Mouse (Mus musculus): Measurements from ENCODE around the gene Rprd2. TPM values are rescaled to one million over a fixed set of nuclear protein-coding genes. Genes with fewer than 3 reads are reported as not detected.
"Not testable (repeated sequence)": the region's sequence is repeated elsewhere in the genome, so short reads cannot be mapped to it uniquely, and the experiment has no call there.

Gene Rprd2
- polyA plus RNA-seq (2015; fragmentation: Nextera tagmentation; extraction: Ambion mirVana): 20.5 and 21.3 TPM in 2 replicates

- Histone ChIP-seq H3K9me3 (no peaks in the 10 kb centered on the region), H3K4me3 (peak within 1 kb of the TSS; percentile 87), H3K36me3 (no peaks in the 10 kb centered on the region), H3K9ac (peak within 1 kb of the TSS; percentile 97), H3K27me3 (no peaks in the 10 kb centered on the region), H3K27ac (peak within 1 kb of the TSS; percentile 100), H3K4me1 (peaks cover 9% of the 10 kb centered on the region), H3K4me2 (peak within 1 kb of the TSS; percentile 70)
- WGBS: under 1% methylated on average over 54 of the region's 60 CpGs
- peak; percentile 55 for ATAC-seq (ENCODE audit: borderline replicate concordance, extremely low read depth, low FRiP score, low TSS enrichment)
Measured at GRCm38 (mm10) chr3:95818571-95819288, at the start of gene Rprd2. Rprd2 (minus strand) TSS chr3:95818863.

DNA sequence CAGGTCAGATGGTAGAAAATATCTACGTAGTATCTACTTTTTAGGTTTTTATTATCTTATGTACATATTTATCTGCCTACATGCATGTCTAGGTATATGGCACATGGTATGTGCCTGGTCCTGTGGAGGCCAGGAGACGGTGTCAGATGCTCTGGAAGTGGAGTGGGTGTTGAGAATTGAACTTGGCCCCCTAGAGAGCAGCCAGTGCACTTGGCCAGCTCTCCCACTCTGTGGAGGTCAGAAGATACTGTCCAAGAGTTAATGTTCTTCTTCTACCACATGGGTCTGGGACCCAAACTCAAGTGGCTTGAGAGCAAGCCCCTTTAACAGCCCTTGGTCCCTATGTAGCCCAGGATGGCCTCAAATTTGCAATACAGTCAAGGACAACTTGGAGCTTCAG lies 48.7 kb upstream of the Rprd2 start:
- WGBS: 93% methylated on average over 2 of the region's 2 CpGs
- H3K27ac ChIP-seq: no peak overlapping the region
- no peak overlapping the region for H3K4me3 ChIP-seq
- no peaks in the 10 kb centered on the region for H3K9me3 ChIP-seq
- no peak for ATAC-seq (ENCODE audit: borderline replicate concordance, extremely low read depth, low FRiP score, low TSS enrichment)
- peaks cover 41% of the 10 kb centered on the region for H3K36me3 ChIP-seq
- H3K9ac ChIP-seq: no peak overlapping the region
- no peaks in the 10 kb centered on the region for H3K27me3 ChIP-seq
- no peak overlapping the region for H3K4me2 ChIP-seq
- peaks cover 5% of the 10 kb centered on the region for H3K4me1 ChIP-seq

DNA sequence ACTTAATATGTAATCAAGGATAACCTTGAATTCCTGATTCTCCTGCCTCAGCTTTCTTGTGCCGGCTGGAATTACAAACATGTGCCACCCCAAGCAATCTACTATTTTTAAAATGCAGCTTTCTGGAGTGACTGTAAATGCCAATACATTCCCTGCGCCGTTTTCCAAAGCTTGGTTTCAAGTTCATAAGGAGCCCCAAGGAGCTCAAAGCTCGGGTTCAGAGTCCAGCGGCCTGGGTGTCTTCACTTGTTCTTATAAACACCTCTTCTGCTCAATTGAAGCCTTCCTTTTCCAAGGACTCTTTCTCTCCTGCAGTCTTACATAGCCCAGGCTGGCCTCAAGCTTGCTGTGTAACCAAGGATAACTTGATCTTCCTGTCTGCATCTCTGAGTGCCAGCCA lies 47.4 kb upstream of the Rprd2 start:
- no peak overlapping the region for H3K9ac ChIP-seq
- H3K9me3 ChIP-seq: no peaks in the 10 kb centered on the region
- no peak overlapping the region for H3K4me3 ChIP-seq
- WGBS: 86% methylated on average over 5 of the region's 5 CpGs
- no peak overlapping the region for H3K4me2 ChIP-seq
- ATAC-seq (ENCODE audit: borderline replicate concordance, extremely low read depth, low FRiP score, low TSS enrichment): no peak
- H3K4me1 ChIP-seq: no peaks in the 10 kb centered on the region
- H3K27me3 ChIP-seq: no peaks in the 10 kb centered on the region
- H3K36me3 ChIP-seq: peaks cover 45% of the 10 kb centered on the region
- no peak overlapping the region for H3K27ac ChIP-seq

- Histone ChIP-seq H3K9me3 (no peaks in the 10 kb centered on the region), H3K9ac (no peak overlapping the region), H3K4me2 (no peak overlapping the region), H3K36me3 (peaks cover 45% of the 10 kb centered on the region), H3K27ac (no peak overlapping the region), H3K4me1 (no peaks in the 10 kb centered on the region), H3K27me3 (no peaks in the 10 kb centered on the region), H3K4me3 (no peak overlapping the region)
- no peak for ATAC-seq (ENCODE audit: borderline replicate concordance, extremely low read depth, low FRiP score, low TSS enrichment)
- WGBS: 87% methylated on average over 20 of the region's 20 CpGs
Measured at GRCm38 (mm10) chr3:95865571-95865970, 46.9 kb upstream of the Rprd2 start.

- H3K27me3 ChIP-seq: no peaks in the 10 kb centered on the region
- H3K9ac ChIP-seq: no peak overlapping the region
- no peak overlapping the region for H3K27ac ChIP-seq
- WGBS: 73% methylated on average over 5 of the region's 5 CpGs
- H3K4me3 ChIP-seq: no peak overlapping the region
- H3K4me1 ChIP-seq: no peaks in the 10 kb centered on the region
- no peaks in the 10 kb centered on the region for H3K9me3 ChIP-seq
- no peak overlapping the region for H3K4me2 ChIP-seq
- peaks cover 45% of the 10 kb centered on the region for H3K36me3 ChIP-seq
- ATAC-seq (ENCODE audit: borderline replicate concordance, extremely low read depth, low FRiP score, low TSS enrichment): no peak
Measured at GRCm38 (mm10) chr3:95865050-95865449, 46.4 kb upstream of the Rprd2 start.

- Histone ChIP-seq H3K4me1 (no peaks in the 10 kb centered on the region), H3K9ac (no peak overlapping the region), H3K27me3 (no peaks in the 10 kb centered on the region), H3K27ac (no peak overlapping the region), H3K4me2 (no peak overlapping the region), H3K4me3 (no peak overlapping the region), H3K9me3 (no peaks in the 10 kb centered on the region), H3K36me3 (peaks cover 36% of the 10 kb centered on the region)
- WGBS: 64% methylated on average over 7 of the region's 7 CpGs
- ATAC-seq (ENCODE audit: borderline replicate concordance, extremely low read depth, low FRiP score, low TSS enrichment): no peak
Measured at GRCm38 (mm10) chr3:95863578-95863977, 44.9 kb upstream of the Rprd2 start.

- no peak overlapping the region for H3K4me2 ChIP-seq
- no peak overlapping the region for H3K4me3 ChIP-seq
- no peaks in the 10 kb centered on the region for H3K4me1 ChIP-seq
- H3K9me3 ChIP-seq: no peaks in the 10 kb centered on the region
- WGBS: 37% methylated on average over 2 of the region's 2 CpGs
- H3K9ac ChIP-seq: no peak overlapping the region
- peaks cover 26% of the 10 kb centered on the region for H3K36me3 ChIP-seq
- ATAC-seq (ENCODE audit: borderline replicate concordance, extremely low read depth, low FRiP score, low TSS enrichment): peak; percentile 52; the same call in 1 of the 2 replicates
- H3K27ac ChIP-seq: no peak overlapping the region
- no peaks in the 10 kb centered on the region for H3K27me3 ChIP-seq
Measured at GRCm38 (mm10) chr3:95861796-95862195, 43.1 kb upstream of the Rprd2 start.

- Histone ChIP-seq H3K4me3 (no peak overlapping the region), H3K9ac (no peak overlapping the region), H3K27me3 (no peaks in the 10 kb centered on the region), H3K27ac (no peak overlapping the region), H3K4me2 (no peak overlapping the region), H3K9me3 (no peaks in the 10 kb centered on the region), H3K36me3 (peaks cover 26% of the 10 kb centered on the region), H3K4me1 (no peaks in the 10 kb centered on the region)
- 77% methylated on average over 10 of the region's 10 CpGs for WGBS
- ATAC-seq (ENCODE audit: borderline replicate concordance, extremely low read depth, low FRiP score, low TSS enrichment): no peak
Measured at GRCm38 (mm10) chr3:95861216-95861615, 42.6 kb upstream of the Rprd2 start.

DNA sequence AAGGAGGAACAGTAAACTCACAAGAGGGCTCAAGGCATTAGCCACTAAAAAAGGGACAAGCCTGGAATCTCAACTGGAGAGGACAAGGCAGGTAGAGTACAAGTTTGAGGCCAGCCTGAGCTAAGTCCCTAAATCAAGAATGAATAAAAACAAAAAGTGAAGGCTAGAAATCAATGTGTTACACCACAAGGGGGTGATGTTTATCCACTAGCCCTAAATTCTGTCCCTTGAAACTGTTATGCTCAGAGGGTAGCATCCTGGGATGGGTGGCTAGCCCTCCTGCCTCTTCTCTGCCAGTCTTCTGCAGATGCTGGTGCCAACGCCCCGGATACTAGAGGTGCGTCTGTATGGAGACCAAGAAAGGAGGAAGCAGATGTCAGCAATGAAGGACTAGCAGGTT lies 41.7 kb upstream of the Rprd2 start:
- Histone ChIP-seq H3K9ac (no peak overlapping the region), H3K4me3 (no peak overlapping the region), H3K36me3 (peaks cover 22% of the 10 kb centered on the region), H3K27me3 (no peaks in the 10 kb centered on the region), H3K9me3 (no peaks in the 10 kb centered on the region), H3K27ac (no peak overlapping the region), H3K4me1 (no peaks in the 10 kb centered on the region), H3K4me2 (no peak overlapping the region)
- ATAC-seq (ENCODE audit: borderline replicate concordance, extremely low read depth, low FRiP score, low TSS enrichment): no peak
- WGBS: 73% methylated on average over 3 of the region's 3 CpGs

- H3K27me3 ChIP-seq; H3K4me3 ChIP-seq; H3K9ac ChIP-seq; H3K9me3 ChIP-seq; H3K4me1 ChIP-seq; H3K27ac ChIP-seq; ATAC-seq (ENCODE audit: borderline replicate concordance, extremely low read depth, low FRiP score, low TSS enrichment); H3K4me2 ChIP-seq: not testable (repeated sequence)
- peaks cover 12% of the 10 kb centered on the region for H3K36me3 ChIP-seq
- WGBS: 82% methylated on average over 3 of the region's 3 CpGs
Measured at GRCm38 (mm10) chr3:95858278-95858677, 39.6 kb upstream of the Rprd2 start.

GRCm38 (mm10) chr3:95857050-95857449 lies 38.4 kb upstream of the Rprd2 start:
- H3K4me3 ChIP-seq; ATAC-seq (ENCODE audit: borderline replicate concordance, extremely low read depth, low FRiP score, low TSS enrichment); H3K4me1 ChIP-seq; H3K27me3 ChIP-seq; H3K4me2 ChIP-seq; H3K27ac ChIP-seq; H3K9me3 ChIP-seq; H3K9ac ChIP-seq: not testable (repeated sequence)
- peaks cover 17% of the 10 kb centered on the region for H3K36me3 ChIP-seq
- 68% methylated on average over 1 of the region's 1 CpGs for WGBS

DNA sequence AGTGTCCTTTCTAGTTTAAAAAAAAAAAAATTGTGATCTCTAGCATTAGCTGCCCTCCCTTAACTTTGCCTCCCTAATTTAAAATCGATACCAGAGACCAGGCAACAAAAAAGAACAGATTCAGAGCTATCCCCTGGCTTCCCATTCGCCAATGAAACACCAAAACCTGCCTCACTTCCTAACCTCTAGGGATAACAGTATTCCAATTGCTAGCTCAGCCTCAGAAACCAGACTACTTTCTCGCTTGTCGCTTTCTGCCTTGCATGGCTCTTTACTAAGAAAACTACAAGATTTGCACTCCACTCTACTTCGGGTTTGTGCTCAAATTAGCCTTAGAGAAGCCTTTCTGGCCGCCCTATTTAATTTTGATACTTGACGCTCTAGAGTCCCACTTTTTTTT lies 37.5 kb upstream of the Rprd2 start:
- H3K36me3 ChIP-seq: peaks cover 22% of the 10 kb centered on the region
- H3K4me2 ChIP-seq: peak overlapping the region; percentile 62
- peak overlapping the region; percentile 71 for H3K9ac ChIP-seq
- 18% methylated on average over 7 of the region's 7 CpGs for WGBS
- ATAC-seq (ENCODE audit: borderline replicate concordance, extremely low read depth, low FRiP score, low TSS enrichment): no peak
- H3K4me3 ChIP-seq: peak overlapping the region; percentile 65
- H3K4me1 ChIP-seq: peaks cover 8% of the 10 kb centered on the region
- peak overlapping the region; percentile 71 for H3K27ac ChIP-seq
- no peaks in the 10 kb centered on the region for H3K27me3 ChIP-seq
- no peaks in the 10 kb centered on the region for H3K9me3 ChIP-seq
